Mouse (Mus musculus): ENCODE measurements around the gene 2610042L04Rik. TPM values are rescaled to one million over a fixed set of nuclear protein-coding genes. Genes with fewer than 3 reads are reported as not detected.

The 2610042L04Rik gene
- 0.17 and 0.19 TPM in 2 replicates for polyA plus RNA-seq (2015; fragmentation: Nextera tagmentation; extraction: Ambion mirVana)

DNA sequence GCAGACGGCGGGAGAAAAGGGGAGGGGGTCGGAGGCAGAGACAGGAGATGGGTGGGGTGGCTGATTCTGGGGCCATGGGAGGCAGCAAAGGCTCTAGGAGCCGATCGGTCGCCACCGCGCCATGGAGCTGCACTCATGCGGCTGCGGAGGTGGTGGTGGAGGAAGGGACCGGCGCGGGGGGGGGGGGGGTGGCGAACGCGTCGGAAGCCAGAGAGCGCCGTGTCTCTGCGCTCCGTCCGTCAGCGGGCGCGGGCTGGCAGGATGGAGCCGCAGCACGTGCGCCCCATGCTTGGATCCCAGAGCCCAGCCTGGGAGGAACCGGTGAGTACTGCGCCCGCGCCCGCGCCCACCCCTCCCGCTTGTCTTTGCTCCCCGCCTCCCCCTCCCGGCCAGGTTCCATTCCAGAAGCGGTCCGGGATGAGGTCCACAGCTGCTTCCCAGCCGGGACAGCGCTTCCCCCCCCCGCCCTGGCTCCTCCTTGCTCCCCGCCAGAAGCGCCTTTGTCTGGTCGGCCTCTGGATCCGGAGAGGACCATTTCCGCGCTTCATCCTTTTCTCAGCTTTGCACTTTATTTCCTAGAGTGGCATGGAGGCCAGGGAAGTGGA is at the start of gene 2610042L04Rik:
2610042L04Rik (plus strand) TSS at position 288 of the 605 bp plus-strand sequence.

DNA sequence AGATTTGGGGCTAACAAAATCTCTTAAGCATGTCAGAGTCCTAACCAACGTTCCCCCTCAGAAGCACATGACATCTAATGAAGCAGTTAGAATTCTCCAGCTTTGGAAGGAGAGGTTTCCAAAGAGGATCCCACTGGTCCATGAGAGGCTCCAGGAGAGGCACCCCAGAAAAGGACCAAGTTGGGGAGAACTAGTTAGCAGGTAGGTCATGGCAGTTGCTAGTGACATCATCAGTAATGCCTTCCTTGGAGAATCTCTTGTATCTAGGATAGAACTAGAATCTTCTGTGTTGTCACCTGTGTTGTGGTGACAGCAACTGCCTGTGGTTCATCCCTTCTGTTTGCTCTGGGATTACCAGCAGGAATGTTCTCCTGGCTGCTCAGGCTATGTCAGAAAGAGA is 17.6 kb upstream of the 2610042L04Rik start, which contains the start of gene Gm3149:
Gm3149 (plus strand) TSS at position 301 of the 400 bp plus-strand sequence.

DNA sequence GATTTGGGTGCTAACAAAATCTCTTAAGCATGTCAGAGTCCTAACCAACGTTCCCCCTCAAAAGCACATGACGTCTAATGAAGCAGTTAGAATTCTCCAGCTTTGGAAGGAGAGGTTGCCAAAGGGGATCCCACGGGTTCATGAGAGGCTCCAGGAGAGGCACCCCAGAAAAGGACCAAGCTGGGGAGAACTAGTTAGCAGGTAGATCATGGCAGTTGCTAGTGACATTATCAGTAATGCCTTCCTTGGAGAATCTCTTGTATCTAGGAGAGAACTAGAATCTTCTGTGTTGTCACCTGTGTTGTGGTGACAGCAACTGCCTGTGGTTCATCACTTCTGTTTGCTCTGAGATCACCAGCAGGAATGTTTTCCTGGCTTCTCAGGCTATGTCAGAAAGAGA is 62.7 kb downstream of the 2610042L04Rik start, which contains the start of gene Gm3159:
Gm3159 (plus strand) TSS at position 301 of the 400 bp plus-strand sequence.

Other genes starting within 250 kb of the 2610042L04Rik start
- 0.21 TPM in 1 of 2 replicates, not detected in the other for gene Gm8108, start 224.2 kb upstream of the 2610042L04Rik start, polyA plus RNA-seq (2015; fragmentation: Nextera tagmentation; extraction: Ambion mirVana)
- gene Gm3127, start 169.7 kb upstream of the 2610042L04Rik start, polyA plus RNA-seq (2015; fragmentation: Nextera tagmentation; extraction: Ambion mirVana), result not detected in 2 replicates
- gene Gm2974, start 152.2 kb upstream of the 2610042L04Rik start, polyA plus RNA-seq (2015; fragmentation: Nextera tagmentation; extraction: Ambion mirVana), result 0.12 and 0.17 TPM in 2 replicates
- not detected in 2 replicates for gene Gm3138, start 85.1 kb upstream of the 2610042L04Rik start, polyA plus RNA-seq (2015; fragmentation: Nextera tagmentation; extraction: Ambion mirVana)
- gene Gm3149, start 17.5 kb upstream of the 2610042L04Rik start, polyA plus RNA-seq (2015; fragmentation: Nextera tagmentation; extraction: Ambion mirVana), result not detected in 2 replicates
- gene Gm3159, start 62.8 kb downstream of the 2610042L04Rik start, polyA plus RNA-seq (2015; fragmentation: Nextera tagmentation; extraction: Ambion mirVana), result not detected in 2 replicates
- not detected in 2 replicates for gene Gm3164, start 80.7 kb downstream of the 2610042L04Rik start, polyA plus RNA-seq (2015; fragmentation: Nextera tagmentation; extraction: Ambion mirVana)
- not detected in 2 replicates for gene Gm3173, start 96.2 kb downstream of the 2610042L04Rik start, polyA plus RNA-seq (2015; fragmentation: Nextera tagmentation; extraction: Ambion mirVana)
- gene Gm3182, start 147.0 kb downstream of the 2610042L04Rik start, polyA plus RNA-seq (2015; fragmentation: Nextera tagmentation; extraction: Ambion mirVana), result not detected in 2 replicates
- gene Gm3047, start 220.6 kb downstream of the 2610042L04Rik start, polyA plus RNA-seq (2015; fragmentation: Nextera tagmentation; extraction: Ambion mirVana), result not detected in 2 replicates